Mouse (Mus musculus): ENCODE results near the gene Atrip. TPM values are rescaled to one million over a fixed set of nuclear protein-coding genes. Genes with fewer than 3 reads are reported as not detected.
A peak's percentile ranks its signal among the peaks of the same experiment; 100 is the strongest.

Gene Atrip
- polyA plus RNA-seq, 1 experiment from 2014 or later, result 26.0 TPM

GRCm38 (mm10) chr9:109096251-109096661 is 22.3 kb upstream of the Atrip start:
- Histone ChIP-seq H3K4me1 (replicated peaks; ENCODE audit: control insufficient read depth, insufficient read depth, low read length) (peaks cover 20% of the 10 kb centered on the region), H3K4me3 (ENCODE audit: low read depth, low read length) (peak overlapping the region; percentile 64), H3K4me2 (replicated peaks; ENCODE audit: low read depth, low read length) (peak overlapping the region; percentile 96), H3K27me3 (ENCODE audit: control insufficient read depth, insufficient read depth, low read length) (no peaks in the 10 kb centered on the region), H3K36me3 (ENCODE audit: control insufficient read depth, insufficient read depth, low read length) (peaks cover 2% of the 10 kb centered on the region; the same call in 1 of the 2 replicates), H3K9ac (ENCODE audit: low read depth, low read length) (peak overlapping the region; percentile 98), H3K27ac (ENCODE audit: low read depth, low read length) (peak overlapping the region; percentile 100), H3K9me3 (ENCODE audit: control insufficient read depth, low read length) (no peaks in the 10 kb centered on the region)
- WGBS, result 21% methylated on average over 9 of the region's 9 CpGs
- DNase-seq (ENCODE audit: low spot score), result no peak
- ATAC-seq (ENCODE audit: low FRiP score), result no peak

GRCm38 (mm10) chr9:109095137-109095982 is 21.4 kb upstream of the Atrip start, which contains the start of gene Plxnb1:
Plxnb1 (plus strand) TSS chr9:109095389.
- peak within 1 kb of the TSS; percentile 64 for H3K4me3 ChIP-seq (ENCODE audit: low read depth, low read length)
- H3K4me2 ChIP-seq (replicated peaks; ENCODE audit: low read depth, low read length), result peak within 1 kb of the TSS; percentile 96
- peak within 1 kb of the TSS; percentile 98 for H3K9ac ChIP-seq (ENCODE audit: low read depth, low read length)
- H3K27me3 ChIP-seq (ENCODE audit: control insufficient read depth, insufficient read depth, low read length), result no peaks in the 10 kb centered on the region
- WGBS, result under 1% methylated on average over 76 of the region's 102 CpGs
- H3K9me3 ChIP-seq (ENCODE audit: control insufficient read depth, low read length), result no peaks in the 10 kb centered on the region
- ATAC-seq (ENCODE audit: low FRiP score), result peak; percentile 78
- H3K27ac ChIP-seq (ENCODE audit: low read depth, low read length), result peak within 1 kb of the TSS; percentile 100
- H3K36me3 ChIP-seq (ENCODE audit: control insufficient read depth, insufficient read depth, low read length), result no peaks in the 10 kb centered on the region; the same call in 1 of the 2 replicates
- DNase-seq (ENCODE audit: low spot score), result peak; percentile 88
- peaks cover 20% of the 10 kb centered on the region for H3K4me1 ChIP-seq (replicated peaks; ENCODE audit: control insufficient read depth, insufficient read depth, low read length)

GRCm38 (mm10) chr9:109094553-109095136 is 20.7 kb upstream of the Atrip start:
- peak; percentile 55 for DNase-seq (ENCODE audit: low spot score)

GRCm38 (mm10) chr9:109093786-109094552 is 20.0 kb upstream of the Atrip start:
- 22% methylated on average over 11 of the region's 11 CpGs for WGBS
- peak overlapping the region; percentile 100 for H3K27ac ChIP-seq (ENCODE audit: low read depth, low read length)
- ATAC-seq (ENCODE audit: low FRiP score) (no peak), DNase-seq (ENCODE audit: low spot score) (no peak)
- no peaks in the 10 kb centered on the region for H3K27me3 ChIP-seq (ENCODE audit: control insufficient read depth, insufficient read depth, low read length)
- H3K9ac ChIP-seq (ENCODE audit: low read depth, low read length), result peak overlapping the region; percentile 98
- H3K4me2 ChIP-seq (replicated peaks; ENCODE audit: low read depth, low read length), result peak overlapping the region; percentile 96
- no peaks in the 10 kb centered on the region for H3K9me3 ChIP-seq (ENCODE audit: control insufficient read depth, low read length)
- H3K4me3 ChIP-seq (ENCODE audit: low read depth, low read length), result peak overlapping the region; percentile 64; the same call in 1 of the 2 replicates
- H3K4me1 ChIP-seq (replicated peaks; ENCODE audit: control insufficient read depth, insufficient read depth, low read length), result peaks cover 20% of the 10 kb centered on the region
- H3K36me3 ChIP-seq (ENCODE audit: control insufficient read depth, insufficient read depth, low read length), result no peaks in the 10 kb centered on the region

More at GRCm38 (mm10) chr9:109094553-109095136, 20.7 kb upstream of the Atrip start:
- Histone ChIP-seq H3K9ac (ENCODE audit: low read depth, low read length) (peak overlapping the region; percentile 98), H3K4me2 (replicated peaks; ENCODE audit: low read depth, low read length) (peak overlapping the region; percentile 96), H3K9me3 (ENCODE audit: control insufficient read depth, low read length) (no peaks in the 10 kb centered on the region), H3K36me3 (ENCODE audit: control insufficient read depth, insufficient read depth, low read length) (no peaks in the 10 kb centered on the region), H3K4me1 (replicated peaks; ENCODE audit: control insufficient read depth, insufficient read depth, low read length) (peaks cover 20% of the 10 kb centered on the region), H3K27ac (ENCODE audit: low read depth, low read length) (peak overlapping the region; percentile 100), H3K4me3 (ENCODE audit: low read depth, low read length) (peak overlapping the region; percentile 64), H3K27me3 (ENCODE audit: control insufficient read depth, insufficient read depth, low read length) (no peaks in the 10 kb centered on the region)
- WGBS, result 1% methylated on average over 21 of the region's 21 CpGs
- ATAC-seq (ENCODE audit: low FRiP score), result peak; percentile 8; the same call in 1 of the 2 replicates

- Histone ChIP-seq H3K9ac (ENCODE audit: low read depth, low read length) (no peak overlapping the region), H3K4me1 (replicated peaks; ENCODE audit: control insufficient read depth, insufficient read depth, low read length) (peaks cover 11% of the 10 kb centered on the region), H3K27ac (ENCODE audit: low read depth, low read length) (no peak overlapping the region), H3K36me3 (ENCODE audit: control insufficient read depth, insufficient read depth, low read length) (no peaks in the 10 kb centered on the region), H3K27me3 (ENCODE audit: control insufficient read depth, insufficient read depth, low read length) (no peaks in the 10 kb centered on the region), H3K4me2 (replicated peaks; ENCODE audit: low read depth, low read length) (no peak overlapping the region), H3K9me3 (ENCODE audit: control insufficient read depth, low read length) (no peaks in the 10 kb centered on the region), H3K4me3 (ENCODE audit: low read depth, low read length) (no peak overlapping the region)
- 26% methylated on average over 6 of the region's 6 CpGs for WGBS
- ATAC-seq (ENCODE audit: low FRiP score) (no peak), DNase-seq (ENCODE audit: low spot score) (no peak)
These were observed 18.9 kb upstream of the Atrip start for GRCm38 (mm10) chr9:109092799-109093198.

- H3K27ac ChIP-seq (ENCODE audit: low read depth, low read length), result no peak overlapping the region
- H3K4me2 ChIP-seq (replicated peaks; ENCODE audit: low read depth, low read length), result no peak overlapping the region
- H3K36me3 ChIP-seq (ENCODE audit: control insufficient read depth, insufficient read depth, low read length), result no peaks in the 10 kb centered on the region
- 94% methylated on average over 8 of the region's 8 CpGs for WGBS
- ATAC-seq (ENCODE audit: low FRiP score), result no peak
- H3K9ac ChIP-seq (ENCODE audit: low read depth, low read length), result no peak overlapping the region
- no peaks in the 10 kb centered on the region for H3K27me3 ChIP-seq (ENCODE audit: control insufficient read depth, insufficient read depth, low read length)
- H3K4me1 ChIP-seq (replicated peaks; ENCODE audit: control insufficient read depth, insufficient read depth, low read length), result 0 out of 2 replicates have a peak, but pooled peaks cover 4% of the 10 kb centered on the region
- no peaks in the 10 kb centered on the region for H3K9me3 ChIP-seq (ENCODE audit: control insufficient read depth, low read length)
- no peak overlapping the region for H3K4me3 ChIP-seq (ENCODE audit: low read depth, low read length)
- DNase-seq (ENCODE audit: low spot score), result no peak
These were observed 17.9 kb upstream of the Atrip start for GRCm38 (mm10) chr9:109091802-109092201.

GRCm38 (mm10) chr9:109090446-109090845 is 16.5 kb upstream of the Atrip start:
- H3K27me3 ChIP-seq (ENCODE audit: control insufficient read depth, insufficient read depth, low read length), result no peaks in the 10 kb centered on the region
- no peaks in the 10 kb centered on the region for H3K36me3 ChIP-seq (ENCODE audit: control insufficient read depth, insufficient read depth, low read length)
- H3K4me1 ChIP-seq (replicated peaks; ENCODE audit: control insufficient read depth, insufficient read depth, low read length), result 0 out of 2 replicates have a peak, but pooled peaks cover 2% of the 10 kb centered on the region
- H3K9me3 ChIP-seq (ENCODE audit: control insufficient read depth, low read length), result no peaks in the 10 kb centered on the region
- ATAC-seq (ENCODE audit: low FRiP score) (no peak), DNase-seq (ENCODE audit: low spot score) (no peak)
- H3K27ac ChIP-seq (ENCODE audit: low read depth, low read length), result no peak overlapping the region
- H3K9ac ChIP-seq (ENCODE audit: low read depth, low read length), result no peak overlapping the region
- H3K4me2 ChIP-seq (replicated peaks; ENCODE audit: low read depth, low read length), result no peak overlapping the region
- no peak overlapping the region for H3K4me3 ChIP-seq (ENCODE audit: low read depth, low read length)
- 69% methylated on average over 15 of the region's 15 CpGs for WGBS

GRCm38 (mm10) chr9:109087987-109088386 is 14.1 kb upstream of the Atrip start:
- Histone ChIP-seq H3K27ac (ENCODE audit: low read depth, low read length) (no peak overlapping the region), H3K9me3 (ENCODE audit: control insufficient read depth, low read length) (no peaks in the 10 kb centered on the region), H3K4me2 (replicated peaks; ENCODE audit: low read depth, low read length) (no peak overlapping the region), H3K9ac (ENCODE audit: low read depth, low read length) (no peak overlapping the region), H3K36me3 (ENCODE audit: control insufficient read depth, insufficient read depth, low read length) (no peaks in the 10 kb centered on the region), H3K27me3 (ENCODE audit: control insufficient read depth, insufficient read depth, low read length) (no peaks in the 10 kb centered on the region), H3K4me3 (ENCODE audit: low read depth, low read length) (no peak overlapping the region), H3K4me1 (replicated peaks; ENCODE audit: control insufficient read depth, insufficient read depth, low read length) (peaks cover 3% of the 10 kb centered on the region; the same call in 1 of the 2 replicates)
- WGBS, result 15% methylated on average over 5 of the region's 5 CpGs
- DNase-seq (ENCODE audit: low spot score) (peak; percentile 57), ATAC-seq (ENCODE audit: low FRiP score) (no peak)

Data from hindbrain, embryonic 11.5 days (tissue).